Mouse (Mus musculus) hindbrain, embryonic 11.5 days (tissue): ENCODE data around the gene Iqsec1. TPM values are rescaled to one million over a fixed set of nuclear protein-coding genes. Genes with fewer than 3 reads are reported as not detected.
A peak's percentile ranks its signal among the peaks of the same experiment; 100 is the strongest.

Source experiments
- ATAC-seq: fragments of 200-750 bp; cut with Nextera tagmentation; 2 replicates; pipeline ENCODE4 v1.8.0; 2017; ENCODE audit warnings: mild to moderate bottlenecking, moderate TSS enrichment, moderate library complexity; ENCODE audit not compliant: low FRiP score
- DNase-seq: peaks from one replicate; pipeline ENCODE4 v3.0.0-alpha.2; 2015; ENCODE audit warnings: low spot score
- H3K27ac ChIP-seq: fragments of 300-500 bp; sonication (generic); 2 replicates; pipeline ENCODE4 v1.5.1; 2014; ENCODE audit warnings: mild to moderate bottlenecking, low read depth, low read length
- H3K27me3 ChIP-seq: fragments of 300-500 bp; sonication (generic); 2 replicates; pipeline ENCODE4 v1.6.1; 2014; ENCODE audit warnings: mild to moderate bottlenecking, low read length, moderate library complexity, mixed read lengths; ENCODE audit not compliant: control insufficient read depth, insufficient read depth
- H3K36me3 ChIP-seq: fragments of 300-500 bp; sonication (generic); 2 replicates; pipeline ENCODE4 v1.6.1; 2014; ENCODE audit warnings: mild to moderate bottlenecking, low read length, moderate library complexity, mixed read lengths; ENCODE audit not compliant: control insufficient read depth, insufficient read depth
- H3K4me1 ChIP-seq: fragments of 300-500 bp; sonication (generic); replicated peaks from 2 replicates; pipeline ENCODE4 v1.6.1; 2014; ENCODE audit warnings: low read length, mixed read lengths; ENCODE audit not compliant: control insufficient read depth, insufficient read depth
- H3K4me2 ChIP-seq: fragments of 300-500 bp; sonication (generic); replicated peaks from 2 replicates; pipeline ENCODE4 v1.6.1; 2014; ENCODE audit warnings: mild to moderate bottlenecking, low read depth, low read length
- H3K4me3 ChIP-seq: fragments of 300-500 bp; sonication (generic); 2 replicates; pipeline ENCODE4 v1.5.1; 2014; ENCODE audit warnings: low read depth, low read length
- H3K9ac ChIP-seq: fragments of 300-500 bp; sonication (generic); 2 replicates; pipeline ENCODE4 v1.6.1; 2014; ENCODE audit warnings: low read depth, low read length
- H3K9me3 ChIP-seq: fragments of 300-500 bp; sonication (generic); 2 replicates; pipeline ENCODE4 v1.6.1; 2016; ENCODE audit warnings: low read length; ENCODE audit not compliant: control insufficient read depth
- WGBS: fragments of 180-500 bp; shearing (Covaris S2); extraction: QIAGEN DNeasy Blood & Tissue Kit; methylation state at CpG from one replicate; pipeline ENCODE4 v1.1.7; 2014; 5-methylcytosine and 5-hydroxymethylcytosine counted together
- polyA plus RNA-seq: library from polyadenylated mRNA; unstranded; fragments of >200 nt; fragmentation: Nextera tagmentation; extraction: Ambion mirVana; gene quantifications from 2 replicates; pipeline ENCODE4 v1.2.1, GENCODE M21; 2014

The Iqsec1 gene
- polyA plus RNA-seq, 1 experiment from 2014 or later, result 22.4 TPM

GRCm38 (mm10) chr6:90741717-90742116 is 246.8 kb downstream of the Iqsec1 start:
- Histone ChIP-seq H3K27me3 (no peaks in the 10 kb centered on the region), H3K9me3 (no peaks in the 10 kb centered on the region), H3K4me3 (no peak overlapping the region), H3K27ac (no peak overlapping the region), H3K9ac (no peak overlapping the region), H3K36me3 (no peaks in the 10 kb centered on the region), H3K4me2 (no peak overlapping the region), H3K4me1 (peaks cover 4% of the 10 kb centered on the region; the same call in 1 of the 2 replicates)
- no peak for ATAC-seq
- 96% methylated on average over 5 of the region's 5 CpGs for WGBS
- DNase-seq, result no peak

GRCm38 (mm10) chr6:90741056-90741420 is 247.4 kb downstream of the Iqsec1 start:
- Histone ChIP-seq H3K27ac (no peak overlapping the region), H3K36me3 (no peaks in the 10 kb centered on the region), H3K9me3 (no peaks in the 10 kb centered on the region), H3K27me3 (no peaks in the 10 kb centered on the region), H3K4me3 (no peak overlapping the region), H3K4me1 (peaks cover 5% of the 10 kb centered on the region; the same call in 1 of the 2 replicates), H3K4me2 (no peak overlapping the region), H3K9ac (no peak overlapping the region)
- DNase-seq (no peak), ATAC-seq (no peak)
- WGBS, result 71% methylated on average over 4 of the region's 4 CpGs

DNA sequence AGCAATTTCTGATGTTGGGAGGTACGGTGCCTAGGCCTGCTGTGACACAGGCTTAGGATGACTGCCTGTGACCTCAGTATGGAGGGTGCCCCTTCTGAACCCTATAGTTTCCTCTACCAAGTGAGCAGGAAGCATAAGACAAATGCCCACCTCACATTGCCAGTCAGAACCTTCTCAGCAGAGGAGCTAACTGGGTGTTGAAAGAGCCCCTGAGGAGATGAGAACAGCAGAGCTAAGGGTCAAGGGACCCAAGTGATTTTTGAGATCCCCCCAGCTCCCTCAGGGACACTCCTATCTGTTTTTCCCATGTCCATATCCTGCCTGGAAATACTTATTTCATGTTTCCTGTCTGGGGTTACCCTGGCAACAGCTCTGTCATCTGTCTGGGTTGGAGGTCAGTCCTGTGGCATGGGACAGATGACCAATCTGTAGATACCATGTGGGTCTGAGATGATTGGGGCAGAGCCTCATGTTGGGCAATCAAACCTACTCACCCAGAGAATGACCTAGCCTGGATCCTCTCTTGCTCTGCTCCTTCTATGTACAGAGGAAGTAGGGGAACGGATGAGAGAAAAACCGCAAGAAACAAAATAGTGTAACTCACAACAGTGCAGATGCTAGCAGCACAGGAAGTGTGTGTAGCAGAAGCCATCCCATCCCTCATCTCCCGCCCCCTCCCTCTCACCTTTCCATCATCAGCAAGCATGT is 248.0 kb downstream of the Iqsec1 start:
- Histone ChIP-seq H3K9me3 (no peaks in the 10 kb centered on the region), H3K4me3 (no peak overlapping the region), H3K27ac (no peak overlapping the region), H3K27me3 (no peaks in the 10 kb centered on the region), H3K9ac (no peak overlapping the region), H3K36me3 (no peaks in the 10 kb centered on the region), H3K4me2 (no peak overlapping the region), H3K4me1 (peaks cover 9% of the 10 kb centered on the region; the same call in 1 of the 2 replicates)
- DNase-seq (no peak), ATAC-seq (no peak)
- 79% methylated on average over 4 of the region's 4 CpGs for WGBS

DNA sequence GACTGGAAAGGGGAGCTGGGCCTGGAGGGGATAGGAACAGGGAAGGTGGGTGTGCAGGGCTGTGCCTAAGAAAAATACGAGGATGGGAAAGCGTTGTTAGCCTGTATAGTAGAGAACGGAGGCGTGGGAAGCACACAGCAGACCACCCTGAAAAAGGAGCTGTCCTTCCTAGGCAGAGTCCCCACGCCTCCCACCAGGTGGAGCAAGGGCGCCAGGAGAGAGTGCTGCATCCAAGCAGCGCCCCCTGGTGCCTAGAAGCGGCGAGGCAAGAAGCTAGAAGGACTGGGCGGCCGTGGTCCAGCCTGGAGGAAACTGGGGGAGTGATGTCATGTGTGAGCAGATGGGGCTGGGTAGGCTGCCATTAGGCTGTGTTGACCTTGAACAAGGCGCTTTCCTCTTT is 251.1 kb downstream of the Iqsec1 start:
- 3% methylated on average over 12 of the region's 12 CpGs for WGBS
- Histone ChIP-seq H3K27me3 (no peaks in the 10 kb centered on the region; the same call in 1 of the 2 replicates), H3K4me1 (peaks cover 9% of the 10 kb centered on the region; the same call in 1 of the 2 replicates), H3K4me3 (peak overlapping the region; percentile 61), H3K9me3 (no peaks in the 10 kb centered on the region), H3K27ac (peak overlapping the region; percentile 47; the same call in 1 of the 2 replicates), H3K4me2 (peak overlapping the region; percentile 96), H3K36me3 (no peaks in the 10 kb centered on the region), H3K9ac (no peak overlapping the region; the same call in 1 of the 2 replicates)
- peak; percentile 97 for DNase-seq
- ATAC-seq, result peak; percentile 87

DNA sequence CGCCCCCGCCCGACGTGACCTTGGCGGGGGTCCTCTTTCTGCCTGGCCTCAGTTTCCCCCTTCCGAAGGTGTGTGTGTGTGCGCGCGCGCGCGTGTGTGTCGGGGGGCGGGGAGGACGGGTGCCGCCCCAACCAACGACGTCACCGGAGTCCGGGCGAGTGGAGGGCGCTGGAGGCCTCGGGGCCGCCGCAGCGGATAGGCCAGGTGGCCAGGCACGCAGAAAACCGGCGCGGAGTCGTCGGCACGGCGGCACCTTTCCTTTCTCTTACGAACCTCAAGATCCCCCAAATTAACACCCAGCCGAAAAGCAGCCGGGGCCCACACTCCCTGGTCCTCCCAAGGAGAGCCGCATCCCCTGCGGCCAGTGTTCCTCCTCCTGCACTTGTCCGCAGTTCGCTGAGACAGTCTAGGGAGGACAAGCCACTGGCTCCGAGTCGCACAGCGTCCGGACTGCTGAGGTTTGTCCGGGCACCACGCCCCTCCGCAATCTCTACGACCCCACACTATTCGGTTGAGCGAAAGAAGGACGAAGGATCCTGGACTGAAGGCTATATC is 251.7 kb downstream of the Iqsec1 start:
- Histone ChIP-seq H3K9ac (peak overlapping the region; percentile 72), H3K4me3 (peak overlapping the region; percentile 61), H3K36me3 (no peaks in the 10 kb centered on the region), H3K27ac (peak overlapping the region; percentile 47; the same call in 1 of the 2 replicates), H3K9me3 (no peaks in the 10 kb centered on the region), H3K4me1 (peaks cover 9% of the 10 kb centered on the region; the same call in 1 of the 2 replicates), H3K27me3 (no peaks in the 10 kb centered on the region; the same call in 1 of the 2 replicates), H3K4me2 (peak overlapping the region; percentile 96)
- WGBS, result under 1% methylated on average over 36 of the region's 52 CpGs
- ATAC-seq (peak; percentile 65), DNase-seq (peak; percentile 70)

- Histone ChIP-seq H3K36me3 (no peaks in the 10 kb centered on the region), H3K9me3 (no peaks in the 10 kb centered on the region), H3K4me3 (peak overlapping the region; percentile 61), H3K4me2 (peak overlapping the region; percentile 96), H3K4me1 (peaks cover 11% of the 10 kb centered on the region), H3K27ac (no peak overlapping the region), H3K27me3 (no peaks in the 10 kb centered on the region; the same call in 1 of the 2 replicates), H3K9ac (peak overlapping the region; percentile 72)
- DNase-seq, result peak; percentile 64
- 0% methylated on average over 49 of the region's 69 CpGs for WGBS
- peak; percentile 57 for ATAC-seq
Observed at GRCm38 (mm10) chr6:90736074-90736672, 252.3 kb downstream of the Iqsec1 start.

DNA sequence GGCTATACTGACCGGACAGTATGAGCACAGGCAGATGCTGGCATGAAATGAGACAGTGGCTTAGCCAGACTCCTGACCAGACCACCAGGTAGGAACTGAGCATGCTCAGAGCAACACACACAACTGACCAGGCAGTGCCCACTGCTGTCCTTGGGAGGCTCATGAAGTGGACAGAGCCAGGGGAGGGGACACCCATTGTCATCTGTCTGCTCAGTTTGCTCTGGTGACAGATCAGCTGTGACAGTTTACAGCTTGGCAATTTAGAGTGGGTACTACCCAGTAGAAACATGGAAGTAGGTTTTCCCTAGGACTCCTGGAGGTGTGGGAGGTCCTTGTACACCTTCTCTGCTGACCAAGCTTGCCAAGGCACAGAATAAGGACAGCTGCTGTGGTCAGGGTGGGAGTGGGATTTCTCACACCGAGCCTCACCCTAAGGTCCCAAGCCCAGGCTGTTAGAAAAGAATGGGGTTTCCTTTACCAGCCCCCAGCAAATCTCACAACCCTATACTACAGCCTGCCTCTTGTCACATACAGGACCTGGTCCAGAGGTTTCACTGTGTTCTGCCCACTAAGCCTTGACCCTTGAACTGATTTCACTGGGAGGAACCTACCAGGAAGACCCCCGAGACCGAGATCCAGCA is 253.0 kb downstream of the Iqsec1 start:
- no peaks in the 10 kb centered on the region; the same call in 1 of the 2 replicates for H3K27me3 ChIP-seq
- ATAC-seq (no peak), DNase-seq (no peak)
- peak overlapping the region; percentile 96 for H3K4me2 ChIP-seq
- peaks cover 13% of the 10 kb centered on the region for H3K4me1 ChIP-seq
- WGBS, result 33% methylated on average over 4 of the region's 4 CpGs
- H3K9me3 ChIP-seq, result no peaks in the 10 kb centered on the region
- H3K9ac ChIP-seq, result no peak overlapping the region
- H3K4me3 ChIP-seq, result peak overlapping the region; percentile 61
- H3K27ac ChIP-seq, result no peak overlapping the region
- H3K36me3 ChIP-seq, result no peaks in the 10 kb centered on the region

DNA sequence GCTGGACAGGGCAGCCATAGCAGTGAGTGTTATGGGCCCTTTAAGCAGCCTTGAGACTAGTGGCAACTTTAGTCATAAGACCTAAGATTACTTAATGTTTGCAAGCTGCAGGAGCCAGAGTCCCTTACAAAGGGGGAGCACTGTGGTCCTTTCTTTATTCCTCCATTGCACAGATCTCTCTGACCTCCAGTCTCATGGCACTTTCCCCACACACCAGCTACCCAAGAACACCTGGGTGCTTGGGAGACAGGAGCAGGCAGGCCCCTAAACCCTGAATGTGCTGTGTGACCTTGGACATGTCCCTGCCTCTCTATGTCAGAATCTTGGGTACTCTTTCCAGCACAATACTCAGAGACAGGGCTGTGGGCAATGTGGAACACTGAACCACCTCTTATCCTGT is 253.7 kb downstream of the Iqsec1 start:
- H3K36me3 ChIP-seq, result no peaks in the 10 kb centered on the region
- H3K27ac ChIP-seq, result no peak overlapping the region
- DNase-seq, result no peak

More for the DNA sequence above, 253.7 kb downstream of the Iqsec1 start:
- no peak overlapping the region for H3K4me2 ChIP-seq
- peaks cover 13% of the 10 kb centered on the region for H3K4me1 ChIP-seq
- no peaks in the 10 kb centered on the region for H3K9me3 ChIP-seq
- no peaks in the 10 kb centered on the region; the same call in 1 of the 2 replicates for H3K27me3 ChIP-seq
- ATAC-seq, result no peak
- H3K4me3 ChIP-seq, result no peak overlapping the region
- H3K9ac ChIP-seq, result no peak overlapping the region
